25 mouse cellular contexts compared by ENCODE assay signal in genomic region chr2:173484486-173484885, GRCm38 (mm10). TPM values are rescaled to one million over a fixed set of nuclear protein-coding genes. Genes with fewer than 3 reads are reported as not detected.
"Had no signal": no experiment of that assay in that cellular context is flagged by ENCODE, and none has a peak within 500 bp of the region (broad histone marks: within the 10 kb centered on the region; RNA-seq: fewer than 3 reads in every experiment).

No protein-coding gene starts in this region.

- ATAC-seq: lung, postnatal 0 days; midbrain, embryonic 13.5 days; midbrain, embryonic 15.5 days had no signal

- H3K4me1 ChIP-seq: lung, embryonic 15.5 days; megakaryocyte, embryonic 14.5 days; midbrain, embryonic 13.5 days; midbrain, embryonic 15.5 days; neural tube, embryonic 12.5 days; stomach, embryonic 15.5 days had no signal

- H3K9me3 ChIP-seq: lung, embryonic 15.5 days; midbrain, embryonic 13.5 days; midbrain, embryonic 15.5 days; neural tube, embryonic 12.5 days; stomach, embryonic 15.5 days had no signal

- H3K4me2 ChIP-seq: lung, embryonic 15.5 days; midbrain, embryonic 11.5 days; midbrain, embryonic 13.5 days; midbrain, embryonic 15.5 days; neural tube, embryonic 12.5 days; stomach, embryonic 15.5 days had no signal

- H3K4me3 ChIP-seq: lung, embryonic 15.5 days; megakaryocyte, embryonic 14.5 days; midbrain, embryonic 13.5 days; midbrain, embryonic 15.5 days; neural tube, embryonic 12.5 days; stomach, embryonic 15.5 days had no signal

- DNase-seq: lung, adult 2 months; lung, postnatal 14 days; lung, postnatal 36 days; thymus, adult 2 months; thymus, postnatal 25 days; thymus, postnatal 4 days had no signal

- H3K36me3 ChIP-seq: lung, embryonic 15.5 days; midbrain, embryonic 13.5 days; midbrain, embryonic 15.5 days; neural tube, embryonic 12.5 days; stomach, embryonic 15.5 days had no signal

- H3K9ac ChIP-seq: liver, embryonic 14.5 days; lung, embryonic 15.5 days; midbrain, embryonic 13.5 days; midbrain, embryonic 15.5 days; neural tube, embryonic 12.5 days; stomach, embryonic 15.5 days had no signal

- H3K27ac ChIP-seq: liver, embryonic 14.5 days; lung, embryonic 15.5 days; macrophage; midbrain, embryonic 13.5 days; midbrain, embryonic 15.5 days; neural tube, embryonic 12.5 days; stomach, embryonic 15.5 days; stomach, postnatal 0 days had no signal

- H3K27me3 ChIP-seq: lung, embryonic 15.5 days; midbrain, embryonic 13.5 days; midbrain, embryonic 15.5 days; neural tube, embryonic 12.5 days; stomach, embryonic 15.5 days had no signal

RNA-seq across cellular contexts. Expression of gene 1700021F07Rik, which starts 37.9 kb away (rescaled TPM):
- total RNA-seq: megakaryocyte progenitor cell, adult 5-6 weeks; midbrain, postnatal 0 days; monocyte, adult 5-6 weeks; neutrophil, adult 5-6 weeks had no signal
- polyA plus RNA-seq: liver, embryonic 14.5 days; liver, embryonic 16.5 days; lung, adult 2 months; lung, embryonic 15.5 days; lung, postnatal 0 days; macrophage; midbrain, embryonic 11.5 days; midbrain, embryonic 13.5 days; midbrain, embryonic 15.5 days; midbrain, postnatal 0 days; neural tube, embryonic 12.5 days; neural tube, embryonic 14.5 days; spleen, adult 2 months; stomach, embryonic 15.5 days; stomach, postnatal 0 days; thymus, adult 2 months; urinary bladder, adult 2 months had no signal
